Mouse (Mus musculus) E14TG2a.4 (cell line): ENCODE measurements around the gene Fam107a.

Experiments used
- CTCF ChIP-seq: conservative IDR thresholded peaks from 2 replicates; pipeline ENCODE4 v1.5.1; 2014; ENCODE audit warnings: low read length
- POU5F1 ChIP-seq: IDR thresholded peaks from 2 replicates; pipeline ENCODE4 v1.6.1; 2014; ENCODE audit warnings: low read length, borderline replicate concordance

GRCm38 (mm10) chr14:8332314-8333252 is 14.8 kb upstream of the Fam107a start:
- TF ChIP-seq CTCF, result no peak
- no peak for TF ChIP-seq POU5F1
